Mouse (Mus musculus) heart, embryonic 15.5 days (tissue): ENCODE results near the gene Dennd5b. TPM values are rescaled to one million over a fixed set of nuclear protein-coding genes. Genes with fewer than 3 reads are reported as not detected.

Experiments used
- ATAC-seq: fragments of 200-750 bp; cut with Nextera tagmentation; replicated peaks from 2 replicates; pipeline ENCODE4 v1.8.0; 2017; ENCODE audit warnings: low read depth, moderate TSS enrichment; ENCODE audit not compliant: insufficient number of reproducible peaks, insufficient read depth, low FRiP score
- H3K27ac ChIP-seq: fragments of 300-500 bp; sonication (generic); 2 replicates; pipeline ENCODE4 v1.5.1; 2015; ENCODE audit warnings: mild to moderate bottlenecking, inconsistent platforms
- H3K27me3 ChIP-seq: fragments of 300-500 bp; sonication (generic); 2 replicates; pipeline ENCODE4 v1.6.1; 2015; ENCODE audit warnings: inconsistent platforms
- H3K36me3 ChIP-seq: fragments of 300-500 bp; sonication (generic); 2 replicates; pipeline ENCODE4 v1.6.1; 2015; ENCODE audit warnings: mild to moderate bottlenecking, inconsistent platforms
- H3K4me1 ChIP-seq: fragments of 300-500 bp; sonication (generic); replicated peaks from 2 replicates; pipeline ENCODE4 v1.6.1; 2015; ENCODE audit warnings: inconsistent platforms
- H3K4me2 ChIP-seq: fragments of 300-500 bp; sonication (generic); 2 replicates; pipeline ENCODE4 v1.6.1; 2015; ENCODE audit warnings: inconsistent platforms, mild to moderate bottlenecking, moderate library complexity
- H3K4me3 ChIP-seq: fragments of 300-500 bp; sonication (generic); 2 replicates; pipeline ENCODE4 v1.5.1; 2015; ENCODE audit warnings: mild to moderate bottlenecking, inconsistent platforms
- H3K9ac ChIP-seq: fragments of 300-500 bp; sonication (generic); 2 replicates; pipeline ENCODE4 v1.6.1; 2015; ENCODE audit warnings: mild to moderate bottlenecking, inconsistent platforms
- H3K9me3 ChIP-seq: fragments of 300-500 bp; sonication (generic); replicated peaks from 2 replicates; pipeline ENCODE4 v1.6.1; 2016; ENCODE audit warnings: inconsistent platforms
- WGBS: fragments of 180-500 bp; shearing (Covaris S2); methylation state at CpG from one replicate; pipeline ENCODE4 v1.1.7; 2015; ENCODE audit warnings: mixed read lengths; 5-methylcytosine and 5-hydroxymethylcytosine counted together
- polyA plus RNA-seq: library from polyadenylated mRNA; unstranded; fragments of >200 nt; fragmentation: Nextera tagmentation; extraction: Ambion mirVana; gene quantifications from 2 replicates; pipeline ENCODE4 v1.2.1, GENCODE M21; 2015

Dennd5b gene
- polyA plus RNA-seq, 1 experiment from 2014 or later = 6.0 TPM

- WGBS = 1% methylated on average over 52 of the region's 52 CpGs
Observed at GRCm38 (mm10) chr6:149100174-149101075, 1.1 kb downstream of the Dennd5b start.

DNA sequence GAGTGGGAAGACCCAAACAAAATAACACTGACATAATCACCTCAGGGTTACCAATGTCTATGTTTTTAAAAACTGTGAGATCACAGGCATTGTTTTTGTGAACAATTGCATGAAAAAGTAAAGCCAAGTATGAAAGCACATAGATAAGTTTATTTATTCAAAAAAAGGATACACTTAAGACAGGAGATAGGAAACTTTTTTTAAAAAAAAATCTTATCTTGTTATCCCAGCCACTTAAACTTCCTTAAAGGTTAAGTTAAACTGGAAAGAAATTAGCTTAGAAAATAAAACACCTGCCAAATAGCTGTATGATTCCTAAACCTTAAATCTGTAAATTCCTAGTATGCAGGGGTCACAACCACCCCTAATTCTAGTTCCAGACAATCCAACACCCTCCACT lies 2.5 kb downstream of the Dennd5b start:
- H3K4me2 ChIP-seq = 0 out of 2 replicates have a peak overlapping the region, but pooled peaks have one; percentile 29

More at GRCm38 (mm10) chr6:149100174-149101075, 1.1 kb downstream of the Dennd5b start:
- Histone ChIP-seq H3K27me3 (no peaks in the 10 kb centered on the region), H3K9ac (peak overlapping the region; percentile 90), H3K4me2 (peak overlapping the region; percentile 70), H3K4me3 (peak overlapping the region; percentile 98), H3K36me3 (no peaks in the 10 kb centered on the region), H3K4me1 (peaks cover 5% of the 10 kb centered on the region), H3K9me3 (no peaks in the 10 kb centered on the region), H3K27ac (peak overlapping the region; percentile 97)
- ATAC-seq = peak; percentile 18; the same call in 1 of the 2 replicates

DNA sequence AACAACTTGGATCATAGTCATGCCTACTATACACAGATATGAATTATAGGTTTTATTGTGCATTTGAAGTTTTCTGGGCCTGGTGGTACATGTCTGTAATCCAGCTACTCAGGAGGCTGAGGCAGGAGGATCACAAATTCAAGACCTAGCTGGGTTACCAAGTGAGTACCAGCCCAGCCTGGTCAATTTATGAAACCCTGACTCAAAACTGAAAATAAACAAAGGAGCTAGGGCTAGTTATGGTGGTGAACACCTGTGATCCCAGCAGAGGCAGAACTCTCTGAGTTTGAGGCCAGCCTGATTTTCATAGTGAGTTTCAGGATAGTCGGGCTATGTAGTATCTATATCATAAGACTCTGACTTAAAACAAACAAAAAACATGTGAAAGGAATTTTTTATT lies 4.2 kb downstream of the Dennd5b start:
- H3K4me1 ChIP-seq = peaks cover 14% of the 10 kb centered on the region
- no peak overlapping the region for H3K27ac ChIP-seq
- no peak overlapping the region for H3K4me3 ChIP-seq
- H3K4me2 ChIP-seq = no peak overlapping the region
- no peaks in the 10 kb centered on the region for H3K36me3 ChIP-seq
- WGBS = 95% methylated on average over 1 of the region's 1 CpGs
- ATAC-seq = no peak
- H3K9ac ChIP-seq = no peak overlapping the region
- H3K9me3 ChIP-seq = no peaks in the 10 kb centered on the region
- H3K27me3 ChIP-seq = no peaks in the 10 kb centered on the region

More for the DNA sequence above, 2.5 kb downstream of the Dennd5b start:
- Histone ChIP-seq H3K4me1 (peaks cover 11% of the 10 kb centered on the region), H3K27ac (no peak overlapping the region), H3K9me3 (no peaks in the 10 kb centered on the region), H3K27me3 (no peaks in the 10 kb centered on the region), H3K4me3 (peak overlapping the region; percentile 15), H3K9ac (no peak overlapping the region), H3K36me3 (no peaks in the 10 kb centered on the region)
- ATAC-seq = no peak

GRCm38 (mm10) chr6:149096233-149096632 lies 5.2 kb downstream of the Dennd5b start:
- Histone ChIP-seq H3K4me3 (no peak overlapping the region), H3K27ac (no peak overlapping the region), H3K9ac (no peak overlapping the region), H3K9me3 (no peaks in the 10 kb centered on the region), H3K36me3 (no peaks in the 10 kb centered on the region), H3K4me2 (no peak overlapping the region), H3K4me1 (peaks cover 14% of the 10 kb centered on the region), H3K27me3 (no peaks in the 10 kb centered on the region)
- ATAC-seq = no peak
- 79% methylated on average over 2 of the region's 2 CpGs for WGBS

- H3K4me2 ChIP-seq = no peak overlapping the region
- WGBS = 62% methylated on average over 6 of the region's 6 CpGs
- no peaks in the 10 kb centered on the region for H3K36me3 ChIP-seq
- no peaks in the 10 kb centered on the region for H3K27me3 ChIP-seq
- H3K9me3 ChIP-seq = no peaks in the 10 kb centered on the region
- ATAC-seq = no peak
- H3K27ac ChIP-seq = no peak overlapping the region
- H3K4me3 ChIP-seq = no peak overlapping the region
- peaks cover 14% of the 10 kb centered on the region for H3K4me1 ChIP-seq
- no peak overlapping the region for H3K9ac ChIP-seq
Observed at GRCm38 (mm10) chr6:149095389-149095788, 6.1 kb downstream of the Dennd5b start.

DNA sequence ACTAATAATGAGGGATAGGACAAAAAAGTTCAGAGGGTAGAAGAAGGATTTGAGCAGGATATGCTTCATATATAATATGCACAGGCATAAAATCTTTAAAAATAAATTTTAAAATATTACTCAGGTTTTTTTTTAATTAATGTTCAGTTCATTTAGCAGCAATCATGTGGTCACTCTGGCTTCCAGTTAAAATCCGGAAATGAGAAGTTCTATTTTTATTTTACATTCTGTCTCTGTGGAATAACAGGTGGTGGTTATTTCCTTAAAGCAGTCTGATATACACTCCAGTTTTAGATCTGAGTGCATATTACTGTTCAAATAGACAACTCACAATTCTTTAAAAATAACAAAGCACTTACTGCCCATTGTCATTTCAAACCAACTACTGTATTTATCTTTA lies 6.9 kb downstream of the Dennd5b start:
- Histone ChIP-seq H3K27ac (no peak overlapping the region), H3K4me2 (no peak overlapping the region), H3K36me3 (no peaks in the 10 kb centered on the region), H3K27me3 (no peaks in the 10 kb centered on the region), H3K4me3 (no peak overlapping the region), H3K4me1 (peaks cover 12% of the 10 kb centered on the region), H3K9ac (no peak overlapping the region), H3K9me3 (no peaks in the 10 kb centered on the region)
- 39% methylated on average over 1 of the region's 1 CpGs for WGBS
- no peak for ATAC-seq

GRCm38 (mm10) chr6:149093465-149093864 lies 8.0 kb downstream of the Dennd5b start:
- Histone ChIP-seq H3K36me3 (no peaks in the 10 kb centered on the region), H3K4me2 (no peak overlapping the region), H3K9ac (no peak overlapping the region), H3K4me3 (no peak overlapping the region), H3K27me3 (no peaks in the 10 kb centered on the region), H3K4me1 (peaks cover 10% of the 10 kb centered on the region), H3K27ac (peak overlapping the region; percentile 29; the same call in 1 of the 2 replicates), H3K9me3 (no peaks in the 10 kb centered on the region)
- 17% methylated on average over 5 of the region's 5 CpGs for WGBS
- ATAC-seq = peak; percentile 84

DNA sequence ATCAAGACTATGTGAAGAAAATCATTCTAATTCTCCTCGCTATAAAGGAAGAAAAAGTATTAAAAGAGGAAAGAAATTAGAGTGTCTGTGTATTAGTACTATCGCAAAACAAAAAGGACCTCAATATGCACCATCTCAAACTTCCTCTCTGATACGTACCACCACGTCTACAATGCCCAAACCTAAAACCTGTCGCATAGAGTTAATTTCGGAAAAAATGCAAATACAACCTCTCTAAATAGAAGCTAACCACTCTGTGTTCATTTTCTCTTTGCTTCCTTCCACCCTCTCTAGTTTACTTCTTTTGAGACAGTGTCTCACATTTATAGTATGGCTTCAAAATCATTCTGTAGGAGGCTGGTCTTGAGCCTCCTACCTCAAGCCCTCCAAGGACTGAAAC lies 9.1 kb downstream of the Dennd5b start:
- no peak overlapping the region for H3K9ac ChIP-seq
- H3K36me3 ChIP-seq = no peaks in the 10 kb centered on the region
- 87% methylated on average over 6 of the region's 6 CpGs for WGBS
- no peak overlapping the region for H3K27ac ChIP-seq
- no peaks in the 10 kb centered on the region for H3K9me3 ChIP-seq
- H3K4me3 ChIP-seq = no peak overlapping the region
- no peak overlapping the region for H3K4me2 ChIP-seq
- H3K27me3 ChIP-seq = no peaks in the 10 kb centered on the region
- no peak for ATAC-seq
- H3K4me1 ChIP-seq = peaks cover 10% of the 10 kb centered on the region

GRCm38 (mm10) chr6:149077136-149077808 lies 24.2 kb downstream of the Dennd5b start:
- Histone ChIP-seq H3K4me3 (no peak overlapping the region), H3K4me2 (no peak overlapping the region), H3K27ac (no peak overlapping the region), H3K36me3 (no peaks in the 10 kb centered on the region; the same call in 1 of the 2 replicates), H3K9me3 (no peaks in the 10 kb centered on the region), H3K9ac (no peak overlapping the region), H3K27me3 (no peaks in the 10 kb centered on the region), H3K4me1 (peaks cover 7% of the 10 kb centered on the region; the same call in 1 of the 2 replicates)
- WGBS = 86% methylated on average over 1 of the region's 1 CpGs
- no peak for ATAC-seq

DNA sequence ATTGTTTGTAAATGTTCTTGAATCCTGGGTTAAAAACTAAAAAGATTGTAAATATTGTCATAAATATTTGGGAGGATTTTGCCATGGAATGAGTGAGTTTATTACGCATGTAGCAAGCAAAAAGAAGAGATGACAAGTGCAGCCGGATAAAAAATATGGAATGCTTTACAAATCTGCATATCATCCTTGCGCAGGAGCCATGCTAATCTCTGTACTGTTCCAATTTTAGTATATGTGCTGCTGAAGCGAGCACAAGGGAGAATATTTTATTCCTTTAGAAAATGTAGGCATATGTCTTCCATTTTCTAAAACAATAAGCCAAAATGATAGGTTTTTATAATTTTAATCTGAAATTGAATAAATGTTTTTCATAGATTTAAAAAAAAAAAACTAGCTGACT lies 27.6 kb downstream of the Dennd5b start:
- WGBS = 71% methylated on average over 4 of the region's 4 CpGs
- H3K36me3 ChIP-seq = no peaks in the 10 kb centered on the region; the same call in 1 of the 2 replicates

GRCm38 (mm10) chr6:149072873-149073272 lies 28.6 kb downstream of the Dennd5b start:
- H3K9me3 ChIP-seq = no peaks in the 10 kb centered on the region
- H3K27me3 ChIP-seq = no peaks in the 10 kb centered on the region
- H3K4me3 ChIP-seq = no peak overlapping the region
- ATAC-seq = no peak
- peaks cover 7% of the 10 kb centered on the region; the same call in 1 of the 2 replicates for H3K4me1 ChIP-seq
- no peak overlapping the region for H3K4me2 ChIP-seq
- H3K27ac ChIP-seq = no peak overlapping the region
- 41% methylated on average over 3 of the region's 3 CpGs for WGBS
- no peak overlapping the region for H3K9ac ChIP-seq
- H3K36me3 ChIP-seq = no peaks in the 10 kb centered on the region

More for the DNA sequence above, 27.6 kb downstream of the Dennd5b start:
- Histone ChIP-seq H3K9me3 (no peaks in the 10 kb centered on the region), H3K27me3 (no peaks in the 10 kb centered on the region), H3K4me3 (no peak overlapping the region), H3K4me2 (no peak overlapping the region), H3K4me1 (peaks cover 7% of the 10 kb centered on the region; the same call in 1 of the 2 replicates), H3K9ac (no peak overlapping the region), H3K27ac (no peak overlapping the region)
- no peak for ATAC-seq
